Mouse (Mus musculus) mesoderm, embryonic 11.5 days (tissue): ENCODE data around the gene Gsg1l.
A peak's percentile ranks its signal among the peaks of the same experiment; 100 is the strongest.

Experiments used
- DNase-seq: peaks from one replicate; pipeline ENCODE4 v3.0.0-alpha.2; 2012; ENCODE audit warnings: low read depth, low spot score

Gsg1l gene

GRCm38 (mm10) chr7:126082286-126082741, at the start of gene Gsg1l:
Gsg1l (minus strand) TSS chr7:126082411.
- no peak for DNase-seq

DNA sequence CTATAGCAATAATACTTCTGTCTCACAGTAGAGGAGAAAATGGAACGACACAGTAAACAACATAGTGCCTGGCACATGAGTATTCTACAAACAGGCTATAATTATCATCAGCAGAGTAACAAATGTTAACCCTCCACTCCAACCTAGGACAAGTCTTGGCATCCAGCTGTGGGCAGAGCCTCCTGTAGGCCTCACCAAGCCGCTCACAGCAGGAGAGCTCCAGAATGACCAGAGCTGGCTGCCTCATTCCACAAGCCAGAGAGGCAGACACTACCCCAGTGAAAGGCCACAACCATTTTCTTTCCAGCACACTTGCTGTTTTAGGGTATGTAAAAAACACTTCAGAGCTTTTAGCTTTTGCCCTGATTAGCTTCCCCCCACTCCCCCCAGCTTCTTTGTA, 45.5 kb upstream of the Gsg1l start:
- DNase-seq = no peak

DNA sequence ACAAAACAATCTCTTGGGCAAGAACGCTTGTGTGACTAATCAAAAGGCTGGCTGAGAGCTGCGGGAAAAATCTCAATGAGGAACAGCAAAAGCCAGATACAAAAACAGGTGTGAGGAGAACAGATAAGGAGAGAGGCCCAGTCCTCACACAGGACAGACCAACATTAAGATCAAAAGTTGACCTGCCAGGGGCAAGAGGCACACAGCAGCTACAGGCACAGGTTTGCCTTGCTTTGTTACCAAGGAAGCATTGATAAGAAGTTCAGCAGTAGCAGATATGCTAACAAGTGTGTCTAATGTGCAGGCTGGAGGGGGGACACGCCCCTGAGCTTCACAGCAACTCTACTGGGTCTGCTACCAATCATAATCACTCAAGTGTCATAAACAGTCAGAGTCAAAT, 44.3 kb upstream of the Gsg1l start:
- no peak for DNase-seq

GRCm38 (mm10) chr7:126121533-126121932, 39.3 kb upstream of the Gsg1l start:
- no peak for DNase-seq

- no peak for DNase-seq
These were observed 37.6 kb upstream of the Gsg1l start for GRCm38 (mm10) chr7:126119819-126120218.

- DNase-seq = no peak
These were observed 31.1 kb upstream of the Gsg1l start for GRCm38 (mm10) chr7:126113263-126113662.

GRCm38 (mm10) chr7:126111230-126111629, 29.0 kb upstream of the Gsg1l start:
- DNase-seq = no peak

DNA sequence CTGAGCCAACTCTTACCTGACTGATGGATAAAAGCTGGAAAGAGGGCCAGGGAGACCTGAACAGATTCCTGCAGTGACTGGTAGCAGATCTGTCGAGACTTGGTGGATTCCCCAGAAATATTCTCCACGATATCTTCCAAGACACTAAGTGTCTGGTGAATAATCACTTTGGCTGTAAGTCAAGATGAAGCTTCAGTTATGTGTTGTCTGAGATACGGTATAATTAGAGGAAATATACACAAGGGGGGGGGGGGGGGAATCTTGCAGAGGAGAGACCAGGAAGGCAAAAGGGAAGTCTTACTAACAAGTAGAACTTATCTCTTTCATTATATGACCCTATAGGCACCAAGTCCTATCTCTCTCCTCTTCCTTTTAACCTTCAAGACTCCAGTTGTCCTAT, 27.7 kb upstream of the Gsg1l start:
- DNase-seq = no peak

DNA sequence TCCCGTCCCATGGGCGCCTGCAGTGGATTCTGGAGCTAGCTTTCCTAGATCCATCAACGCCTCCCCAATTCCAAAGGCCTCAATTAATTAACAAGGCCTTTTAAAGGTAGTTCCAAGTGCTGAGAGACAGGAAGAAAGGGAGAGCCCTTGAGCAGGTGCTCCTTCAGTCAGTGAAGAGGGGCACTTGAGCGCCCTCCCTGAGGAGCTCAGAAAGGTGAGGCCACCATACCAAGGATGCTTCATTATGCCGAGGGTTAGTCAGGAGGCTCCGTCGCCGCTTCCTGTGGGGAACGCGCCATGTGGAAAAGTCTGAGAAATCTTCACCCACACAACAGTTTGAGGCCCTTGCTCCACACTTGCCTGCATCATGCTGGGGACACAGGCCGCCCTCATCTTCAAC, 18.2 kb upstream of the Gsg1l start:
- no peak for DNase-seq

DNA sequence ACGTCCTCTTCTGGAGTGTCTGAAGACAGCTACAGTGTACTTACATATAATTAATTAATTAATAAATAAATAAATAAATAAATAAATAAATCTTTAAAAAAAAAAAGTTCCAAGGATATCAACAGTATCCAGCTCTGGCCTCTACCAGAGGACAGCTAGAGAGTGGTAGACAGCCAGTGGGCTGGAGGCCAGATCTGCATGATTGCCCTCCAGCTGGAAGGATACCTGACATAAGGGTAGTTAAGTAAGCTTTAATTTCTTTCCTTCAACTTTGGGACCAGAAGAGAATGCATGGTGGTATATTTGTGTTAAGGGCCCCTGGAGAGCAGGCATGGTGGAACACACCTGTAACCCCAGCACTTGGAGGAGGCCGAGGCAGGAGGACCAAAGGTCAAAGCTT, 17.6 kb upstream of the Gsg1l start:
- DNase-seq = no peak

- DNase-seq = no peak
These were observed 17.1 kb upstream of the Gsg1l start for GRCm38 (mm10) chr7:126099163-126099775.

- DNase-seq = no peak
These were observed 15.2 kb upstream of the Gsg1l start for GRCm38 (mm10) chr7:126097219-126097915.

GRCm38 (mm10) chr7:126096596-126096995, 14.4 kb upstream of the Gsg1l start:
- no peak for DNase-seq

- no peak for DNase-seq
These were observed 12.5 kb upstream of the Gsg1l start for GRCm38 (mm10) chr7:126094738-126095137.

DNA sequence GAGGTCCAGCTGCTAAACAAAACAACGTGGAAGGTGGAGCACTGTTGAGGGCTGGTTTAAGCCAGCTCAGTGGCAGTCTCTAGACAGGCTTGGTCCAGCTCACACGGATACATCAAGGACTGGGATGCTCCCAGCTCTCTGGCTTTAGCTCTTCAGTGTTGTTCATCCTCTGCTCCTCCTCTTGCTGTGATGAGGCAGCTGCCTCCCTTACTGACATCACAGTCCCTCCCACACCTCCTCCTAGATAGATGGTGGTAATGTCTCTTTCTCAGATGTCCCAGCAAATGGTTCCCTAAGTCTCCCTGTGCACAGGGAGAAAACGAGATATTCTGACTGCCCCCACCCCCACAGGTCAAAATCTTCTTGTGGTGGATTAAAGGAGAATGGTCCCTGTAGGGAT, 11.0 kb upstream of the Gsg1l start:
- no peak for DNase-seq

DNA sequence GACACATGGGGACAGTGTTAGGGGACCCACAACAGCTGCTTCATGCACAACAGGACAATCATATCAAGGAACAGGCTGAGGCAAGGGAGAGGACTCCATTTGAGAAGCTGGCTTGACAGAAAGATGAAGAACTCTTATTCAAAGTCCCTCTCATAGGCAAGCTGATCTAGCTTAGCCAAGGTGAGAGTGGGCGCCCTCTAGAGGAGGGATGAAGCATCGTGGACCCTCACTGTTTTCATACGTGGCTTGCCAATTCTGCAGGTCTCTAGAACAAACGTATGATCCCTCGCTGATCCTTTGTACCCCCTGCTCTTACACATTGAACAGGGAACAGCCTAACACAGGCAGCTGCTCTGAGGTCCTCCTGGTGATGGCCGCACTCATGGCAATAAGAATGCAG, 7.6 kb upstream of the Gsg1l start:
- DNase-seq = peak; percentile 79

DNA sequence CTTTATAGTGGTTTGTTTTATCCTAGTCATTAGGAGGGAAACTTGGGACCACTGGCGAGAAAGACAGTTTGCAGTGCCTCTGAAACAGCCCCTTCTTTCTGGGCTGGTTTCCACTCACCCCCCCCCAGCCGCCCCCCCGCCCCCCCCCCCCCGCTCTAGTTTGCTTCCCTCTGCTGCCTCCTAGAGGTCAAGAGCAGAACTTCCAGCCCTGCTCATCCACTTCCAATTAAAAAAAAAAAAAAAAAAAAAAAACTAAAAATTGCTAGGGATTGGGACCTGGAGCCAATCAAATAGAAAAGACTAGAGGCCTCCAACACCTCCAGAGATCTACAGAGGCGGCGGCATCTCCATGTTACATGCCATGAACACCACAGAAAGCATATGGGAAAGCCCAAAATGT, 5.9 kb upstream of the Gsg1l start:
- no peak for DNase-seq

- DNase-seq = no peak
These were observed 5.4 kb upstream of the Gsg1l start for GRCm38 (mm10) chr7:126087602-126088001.

GRCm38 (mm10) chr7:126086321-126086741, 4.1 kb upstream of the Gsg1l start:
- no peak for DNase-seq

DNA sequence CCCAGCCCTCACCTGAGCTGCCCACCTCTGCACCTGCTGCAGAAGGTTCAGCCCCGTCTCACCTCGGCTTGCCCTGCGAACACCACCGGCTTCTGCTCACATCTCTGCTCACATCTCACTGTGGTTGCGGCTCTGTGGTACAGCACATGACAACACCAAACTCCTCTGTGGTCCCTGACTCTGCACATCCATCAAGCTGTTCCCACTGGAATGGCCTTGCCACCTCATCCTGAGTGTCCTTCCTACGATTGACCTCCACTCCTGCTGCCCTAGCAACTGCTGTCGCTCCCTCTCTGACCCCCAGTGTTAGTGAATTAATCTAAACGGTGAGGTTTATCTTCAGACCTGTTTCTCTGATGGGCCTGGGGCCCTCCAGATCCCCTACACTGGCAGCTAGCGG, 2.9 kb upstream of the Gsg1l start:
- DNase-seq = no peak

DNA sequence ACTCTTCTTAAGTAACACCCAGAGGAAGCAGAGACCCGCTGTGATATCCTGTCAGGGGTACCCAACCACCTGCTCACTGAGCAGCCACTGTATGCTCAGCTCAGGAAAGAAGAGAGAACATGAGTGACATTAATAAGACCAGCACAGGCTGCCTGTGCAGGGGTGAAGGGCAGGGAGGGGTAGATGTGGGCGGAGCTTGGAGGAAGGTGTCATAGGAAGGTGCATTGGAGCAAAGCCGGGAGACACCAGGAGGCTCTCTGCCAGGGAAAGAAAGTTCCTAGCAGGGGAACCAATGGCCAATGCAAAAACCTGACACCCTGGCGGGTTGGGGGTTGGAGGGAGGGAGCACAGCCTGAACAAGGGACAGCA, 1.8 kb upstream of the Gsg1l start:
- DNase-seq = no peak

- DNase-seq = no peak
These were observed 1.2 kb upstream of the Gsg1l start for GRCm38 (mm10) chr7:126083341-126083979.

- no peak for DNase-seq
These were observed 405 bp downstream of the Gsg1l start for GRCm38 (mm10) chr7:126081727-126082285.
